ENCODE assay signal across 8 mouse cellular contexts in genomic region chr15:78900585-78901421, GRCm38 (mm10). TPM values are rescaled to one million over a fixed set of nuclear protein-coding genes. Genes with fewer than 3 reads are reported as not detected.
A peak's percentile ranks its signal among the peaks of the same experiment; 100 is the strongest.
DNase-seq lines count a peak whose midpoint lies in the region; ATAC-seq and TF ChIP-seq lines count a peak whose summit lies in the region.

No protein-coding gene starts in this region.

- ATAC-seq in kidney, postnatal 0 days (replicated peaks; ENCODE audit: low FRiP score, low read depth) = no peak
- no peak for ATAC-seq in hindbrain, postnatal 0 days
- ATAC-seq in midbrain, embryonic 14.5 days (ENCODE audit: low FRiP score, low TSS enrichment) = no peak

- TF ChIP-seq CTCF in kidney, postnatal 0 days (IDR thresholded peaks at IDR 0.05; ENCODE audit: low read depth) = no peak
- TF ChIP-seq CTCF in hindbrain, postnatal 0 days (IDR thresholded peaks at IDR 0.05; ENCODE audit: low read depth) = no peak

- no peaks in the 10 kb centered on the region for H3K9me3 ChIP-seq in kidney, postnatal 0 days (replicated peaks; ENCODE audit: low read length)
- no peaks in the 10 kb centered on the region for H3K9me3 ChIP-seq in embryonic facial prominence, embryonic 10.5 days
- no peaks in the 10 kb centered on the region for H3K9me3 ChIP-seq in hindbrain, postnatal 0 days (ENCODE audit: low read length)
- no peaks in the 10 kb centered on the region for H3K9me3 ChIP-seq in midbrain, embryonic 14.5 days (ENCODE audit: control insufficient read depth, low read length)

- peak overlapping the region; percentile 72 for H3K9ac ChIP-seq in kidney, postnatal 0 days (ENCODE audit: low read depth, low read length)
- H3K9ac ChIP-seq in hindbrain, postnatal 0 days (replicated peaks; ENCODE audit: low read length) = peak overlapping the region; percentile 37; the same call in 1 of the 2 replicates
- no peak overlapping the region for H3K9ac ChIP-seq in midbrain, embryonic 14.5 days (replicated peaks; ENCODE audit: low read length)

- WGBS in kidney, postnatal 0 days = 15% methylated on average over 18 of the region's 18 CpGs
- WGBS in embryonic facial prominence, embryonic 10.5 days = 16% methylated on average over 18 of the region's 18 CpGs
- WGBS in hindbrain, postnatal 0 days = 35% methylated on average over 18 of the region's 18 CpGs
- WGBS in midbrain, embryonic 14.5 days = 21% methylated on average over 18 of the region's 18 CpGs

- no peak for DNase-seq in kidney, postnatal 0 days (ENCODE audit: low spot score)
- DNase-seq in kidney, adult 9 months = no peak
- peak; percentile 34 for DNase-seq in embryonic facial prominence, embryonic 10.5 days (ENCODE audit: low spot score)
- DNase-seq in hindbrain, postnatal 0 days (ENCODE audit: low spot score) = no peak
- DNase-seq in midbrain, embryonic 14.5 days = no peak
- DNase-seq in frontal cortex, postnatal 36 days (ENCODE audit: low spot score in 2 of 2) = no peak
- DNase-seq in embryo, embryonic 11 days = no peak
- no peak for DNase-seq in cerebellum, postnatal 36 days

- H3K36me3 ChIP-seq in kidney, postnatal 0 days (ENCODE audit: insufficient read depth, low read length) = peaks cover 18% of the 10 kb centered on the region; the same call in 1 of the 2 replicates
- peaks cover 42% of the 10 kb centered on the region for H3K36me3 ChIP-seq in embryonic facial prominence, embryonic 10.5 days (replicated peaks)
- H3K36me3 ChIP-seq in hindbrain, postnatal 0 days (ENCODE audit: insufficient read depth, low read length) = no peaks in the 10 kb centered on the region
- no peaks in the 10 kb centered on the region for H3K36me3 ChIP-seq in midbrain, embryonic 14.5 days (ENCODE audit: control insufficient read depth, insufficient read depth, low read length)

- peaks cover 28% of the 10 kb centered on the region; the same call in 1 of the 2 replicates for H3K4me1 ChIP-seq in kidney, postnatal 0 days (replicated peaks; ENCODE audit: insufficient read depth, low read length)
- peaks cover 61% of the 10 kb centered on the region for H3K4me1 ChIP-seq in embryonic facial prominence, embryonic 10.5 days
- peaks cover 10% of the 10 kb centered on the region; the same call in 1 of the 2 replicates for H3K4me1 ChIP-seq in hindbrain, postnatal 0 days (ENCODE audit: insufficient read depth, low read length)
- peaks cover 8% of the 10 kb centered on the region; the same call in 1 of the 2 replicates for H3K4me1 ChIP-seq in midbrain, embryonic 14.5 days (ENCODE audit: control insufficient read depth, insufficient read depth, low read length)

- peak overlapping the region; percentile 83 for H3K4me2 ChIP-seq in kidney, postnatal 0 days (ENCODE audit: low read length)
- peak overlapping the region; percentile 67 for H3K4me2 ChIP-seq in hindbrain, postnatal 0 days (ENCODE audit: low read depth, low read length)
- H3K4me2 ChIP-seq in midbrain, embryonic 14.5 days (ENCODE audit: low read length) = peak overlapping the region; percentile 85; the same call in 1 of the 2 replicates

- peak overlapping the region; percentile 77 for H3K4me3 ChIP-seq in kidney, postnatal 0 days (replicated peaks; ENCODE audit: low read depth, low read length)
- H3K4me3 ChIP-seq in embryonic facial prominence, embryonic 10.5 days = peak overlapping the region; percentile 79
- peak overlapping the region; percentile 39 for H3K4me3 ChIP-seq in hindbrain, postnatal 0 days (ENCODE audit: low read length)
- peak overlapping the region; percentile 45; the same call in 1 of the 2 replicates for H3K4me3 ChIP-seq in midbrain, embryonic 14.5 days (replicated peaks; ENCODE audit: low read depth, low read length)

- H3K27ac ChIP-seq in kidney, postnatal 0 days = peak overlapping the region; percentile 75
- H3K27ac ChIP-seq in embryonic facial prominence, embryonic 10.5 days (replicated peaks) = peak overlapping the region; percentile 87
- H3K27ac ChIP-seq in hindbrain, postnatal 0 days = no peak overlapping the region
- H3K27ac ChIP-seq in midbrain, embryonic 14.5 days (replicated peaks; ENCODE audit: low read depth, low read length) = no peak overlapping the region

- H3K27me3 ChIP-seq in kidney, postnatal 0 days (ENCODE audit: insufficient read depth, low read length) = no peaks in the 10 kb centered on the region
- 0 out of 2 replicates have a peak, but pooled peaks cover 24% of the 10 kb centered on the region for H3K27me3 ChIP-seq in embryonic facial prominence, embryonic 10.5 days (replicated peaks; ENCODE audit: low read depth, poor library complexity, severe bottlenecking)
- H3K27me3 ChIP-seq in hindbrain, postnatal 0 days (ENCODE audit: insufficient read depth, low read length) = 0 out of 2 replicates have a peak, but pooled peaks cover 3% of the 10 kb centered on the region
- H3K27me3 ChIP-seq in midbrain, embryonic 14.5 days (ENCODE audit: control insufficient read depth, insufficient read depth, low read length) = peaks cover 11% of the 10 kb centered on the region; the same call in 1 of the 2 replicates

RNA-seq across cellular contexts. Expression of gene Sh3bp1, which starts 1.2 kb away (rescaled TPM):
- polyA plus RNA-seq in kidney, postnatal 0 days (2015; fragmentation: Nextera tagmentation; extraction: Ambion mirVana) = 19.6 and 24.6 TPM in 2 replicates
- 35.6 and 36.1 TPM in 2 replicates for polyA plus RNA-seq in embryonic facial prominence, embryonic 10.5 days (2016; fragmentation: Nextera tagmentation; extraction: Ambion mirVana)
- 2.4 and 6.2 TPM in 2 replicates for total RNA-seq in hindbrain, postnatal 0 days (2014; rRNA removed)
- 4.4 and 5.5 TPM in 2 replicates for polyA plus RNA-seq in hindbrain, postnatal 0 days (2015; fragmentation: Nextera tagmentation; extraction: Ambion mirVana)
- 1.7 and 2.9 TPM in 2 replicates for polyA plus RNA-seq in midbrain, embryonic 14.5 days (2014; fragmentation: Nextera tagmentation; extraction: Ambion mirVana)

RNA-seq across cellular contexts. Expression of gene Gm49510, which starts 1.3 kb away (rescaled TPM):
- polyA plus RNA-seq in kidney, postnatal 0 days (2015; fragmentation: Nextera tagmentation; extraction: Ambion mirVana) = 0.30 TPM in 1 of 2 replicates, not detected in the other
- polyA plus RNA-seq in embryonic facial prominence, embryonic 10.5 days (2016; fragmentation: Nextera tagmentation; extraction: Ambion mirVana) = 0.34 and 0.74 TPM in 2 replicates
- total RNA-seq in hindbrain, postnatal 0 days (2014; rRNA removed) = 0.72 TPM in 1 of 2 replicates, not detected in the other
- polyA plus RNA-seq in hindbrain, postnatal 0 days (2015; fragmentation: Nextera tagmentation; extraction: Ambion mirVana) = not detected in 2 replicates
- polyA plus RNA-seq in midbrain, embryonic 14.5 days (2014; fragmentation: Nextera tagmentation; extraction: Ambion mirVana) = not detected in 2 replicates

RNA-seq across cellular contexts. Expression of gene Pdxp, which starts 12.9 kb away (rescaled TPM):
- 7.1 and 7.8 TPM in 2 replicates for polyA plus RNA-seq in kidney, postnatal 0 days (2015; fragmentation: Nextera tagmentation; extraction: Ambion mirVana)
- polyA plus RNA-seq in embryonic facial prominence, embryonic 10.5 days (2016; fragmentation: Nextera tagmentation; extraction: Ambion mirVana) = 32.6 and 36.5 TPM in 2 replicates
- total RNA-seq in hindbrain, postnatal 0 days (2014; rRNA removed) = 300 and 339 TPM in 2 replicates
- polyA plus RNA-seq in hindbrain, postnatal 0 days (2015; fragmentation: Nextera tagmentation; extraction: Ambion mirVana) = 124 and 141 TPM in 2 replicates
- 111 and 147 TPM in 2 replicates for polyA plus RNA-seq in midbrain, embryonic 14.5 days (2014; fragmentation: Nextera tagmentation; extraction: Ambion mirVana)

RNA-seq across cellular contexts. Expression of gene Gga1, which starts 23.8 kb away (rescaled TPM):
- polyA plus RNA-seq in kidney, postnatal 0 days (2015; fragmentation: Nextera tagmentation; extraction: Ambion mirVana) = 41.5 and 42.8 TPM in 2 replicates
- 52.0 and 53.5 TPM in 2 replicates for polyA plus RNA-seq in embryonic facial prominence, embryonic 10.5 days (2016; fragmentation: Nextera tagmentation; extraction: Ambion mirVana)
- 40.0 and 47.1 TPM in 2 replicates for total RNA-seq in hindbrain, postnatal 0 days (2014; rRNA removed)
- 40.1 and 41.2 TPM in 2 replicates for polyA plus RNA-seq in hindbrain, postnatal 0 days (2015; fragmentation: Nextera tagmentation; extraction: Ambion mirVana)
- 37.3 and 42.0 TPM in 2 replicates for polyA plus RNA-seq in midbrain, embryonic 14.5 days (2014; fragmentation: Nextera tagmentation; extraction: Ambion mirVana)

RNA-seq across cellular contexts. Expression of gene Lgals1, which starts 25.7 kb away (rescaled TPM):
- polyA plus RNA-seq in kidney, postnatal 0 days (2015; fragmentation: Nextera tagmentation; extraction: Ambion mirVana) = 576 and 592 TPM in 2 replicates
- polyA plus RNA-seq in embryonic facial prominence, embryonic 10.5 days (2016; fragmentation: Nextera tagmentation; extraction: Ambion mirVana) = 241 and 316 TPM in 2 replicates
- 67.6 and 91.5 TPM in 2 replicates for total RNA-seq in hindbrain, postnatal 0 days (2014; rRNA removed)
- polyA plus RNA-seq in hindbrain, postnatal 0 days (2015; fragmentation: Nextera tagmentation; extraction: Ambion mirVana) = 141 and 144 TPM in 2 replicates
- 13.8 and 101 TPM in 2 replicates for polyA plus RNA-seq in midbrain, embryonic 14.5 days (2014; fragmentation: Nextera tagmentation; extraction: Ambion mirVana)

Comparison
In these comparisons a context has a peak if more than half of its experiments do, and no peak if none do; other contexts are left out.
1. H3K27ac ChIP-seq: peak in kidney, postnatal 0 days (single experiment) and embryonic facial prominence, embryonic 10.5 days (single experiment); none in hindbrain, postnatal 0 days (single experiment) and midbrain, embryonic 14.5 days (single experiment).
2. Peak in every context shown above with its lines, with median percentiles within 50 percentile points of each other: H3K4me2 ChIP-seq and H3K4me3 ChIP-seq.